Mouse (Mus musculus) megakaryocyte, embryonic 14.5 days (primary cell): ENCODE data around the gene Unk. TPM values are rescaled to one million over a fixed set of nuclear protein-coding genes. Genes with fewer than 3 reads are reported as not detected.
A peak's percentile ranks its signal among the peaks of the same experiment; 100 is the strongest.
"Not testable (repeated sequence)": the region's sequence is repeated elsewhere in the genome, so short reads cannot be mapped to it uniquely, and the experiment has no call there.

ENCODE experiments used
- H3K27me3 ChIP-seq: replicated peaks from 2 replicates; pipeline ENCODE3; 2012; ENCODE audit warnings: inconsistent platforms
- H3K36me3 ChIP-seq: replicated peaks from 2 replicates; pipeline ENCODE3; 2012; ENCODE audit warnings: low read length, inconsistent platforms, mixed read lengths
- H3K4me1 ChIP-seq: 2 replicates; pipeline ENCODE4 v1.6.1; 2012; ENCODE audit warnings: inconsistent platforms
- H3K4me3 ChIP-seq: replicated peaks from 2 replicates; pipeline ENCODE3; 2012; ENCODE audit warnings: moderate library complexity, mild to moderate bottlenecking, inconsistent platforms
- H3K9me3 ChIP-seq: 2 replicates; pipeline ENCODE4 v1.6.1; 2012; ENCODE audit warnings: inconsistent platforms
- FLI1 ChIP-seq: IDR thresholded peaks from 2 replicates; pipeline ENCODE4 v1.6.1; 2012; ENCODE audit warnings: low read length, inconsistent platforms, mixed read lengths
- GATA1 ChIP-seq: IDR thresholded peaks from 3 replicates; pipeline ENCODE4 v1.6.1; 2012; ENCODE audit warnings: mixed read lengths, low read length, inconsistent platforms, borderline replicate concordance
- polyA plus RNA-seq: library from polyadenylated mRNA; stranded (reverse); fragments of >175 nt; gene quantifications from 2 replicates; pipeline ENCODE4 v1.2.3, GENCODE M21; 2012; ENCODE audit warnings: low replicate concordance; ENCODE audit not compliant: insufficient read depth

The Unk gene
- polyA plus RNA-seq, 1 experiment, result 18.8 TPM

DNA sequence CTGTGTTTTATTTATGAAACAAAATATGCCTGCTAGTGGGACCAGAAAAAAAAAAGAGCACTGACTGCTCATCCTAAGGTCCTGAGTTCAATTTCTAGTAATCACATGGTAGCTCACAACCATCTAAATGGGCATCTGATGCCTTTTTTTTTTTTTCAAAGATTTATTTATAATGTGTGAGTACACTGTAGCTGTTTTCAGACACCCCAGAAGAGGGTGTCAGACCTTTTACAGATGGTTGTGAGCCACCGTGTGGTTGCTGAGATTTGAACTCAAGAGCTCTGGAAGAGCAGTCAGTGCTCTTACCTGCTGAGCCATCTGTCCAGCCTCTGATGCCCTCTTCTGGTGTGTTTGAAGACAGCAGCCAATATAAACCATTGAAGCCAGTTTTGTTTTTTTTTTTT is 9.6 kb upstream of the Unk start:
- H3K9me3 ChIP-seq, result no peaks in the 10 kb centered on the region
- no peak for TF ChIP-seq FLI1
- no peak for TF ChIP-seq GATA1
- peaks cover 24% of the 10 kb centered on the region for H3K36me3 ChIP-seq
- H3K4me3 ChIP-seq, result no peak overlapping the region
- H3K4me1 ChIP-seq, result peaks cover 33% of the 10 kb centered on the region
- no peaks in the 10 kb centered on the region for H3K27me3 ChIP-seq

- no peak for TF ChIP-seq FLI1
- no peak for TF ChIP-seq GATA1
- peak overlapping the region; percentile 87 for H3K4me3 ChIP-seq
Measured at GRCm38 (mm10) chr11:116021328-116022220, 8.5 kb upstream of the Unk start.

GRCm38 (mm10) chr11:116022256-116022780 is 7.8 kb upstream of the Unk start:
- H3K4me3 ChIP-seq, result peak overlapping the region; percentile 87
- peaks cover 37% of the 10 kb centered on the region for H3K4me1 ChIP-seq
- H3K36me3 ChIP-seq, result peaks cover 24% of the 10 kb centered on the region
- no peak for TF ChIP-seq FLI1
- no peak for TF ChIP-seq GATA1
- no peaks in the 10 kb centered on the region for H3K27me3 ChIP-seq
- H3K9me3 ChIP-seq, result no peaks in the 10 kb centered on the region

More at GRCm38 (mm10) chr11:116021328-116022220, 8.5 kb upstream of the Unk start:
- Histone ChIP-seq H3K36me3 (peaks cover 24% of the 10 kb centered on the region), H3K27me3 (no peaks in the 10 kb centered on the region), H3K4me1 (peaks cover 36% of the 10 kb centered on the region), H3K9me3 (no peaks in the 10 kb centered on the region)

DNA sequence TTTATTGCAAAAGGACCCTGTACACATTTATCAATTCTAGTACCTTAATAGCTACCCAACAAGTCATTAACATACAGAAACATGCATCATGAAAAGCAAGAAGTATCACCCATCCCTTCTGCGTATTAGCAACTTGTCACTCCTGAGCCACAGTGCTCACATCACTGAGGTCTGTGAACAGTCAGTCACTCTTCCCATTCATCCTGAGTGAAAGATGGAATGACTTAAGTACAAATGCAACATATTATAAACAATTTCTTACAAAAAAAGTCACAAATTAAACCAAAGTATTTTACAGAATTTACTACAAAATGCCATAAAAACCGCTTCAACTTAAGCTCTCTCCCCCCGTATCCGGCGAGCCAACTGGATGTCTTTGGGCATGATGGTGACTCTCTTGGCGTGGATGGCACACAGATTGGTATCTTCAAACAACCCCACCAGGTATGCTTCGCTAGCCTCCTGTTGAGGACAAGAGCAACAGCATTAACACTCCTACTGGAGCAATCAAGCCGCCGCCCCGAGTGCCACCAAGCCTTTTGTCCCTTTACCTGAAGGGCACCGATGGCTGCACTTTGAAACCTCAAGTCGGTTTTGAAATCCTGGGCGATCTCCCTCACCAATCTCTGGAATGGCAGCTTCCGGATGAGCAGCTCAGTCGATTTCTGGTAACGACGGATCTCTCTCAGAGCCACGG is 6.9 kb upstream of the Unk start:
- Histone ChIP-seq H3K4me1 (peaks cover 36% of the 10 kb centered on the region), H3K4me3 (peak overlapping the region; percentile 94), H3K36me3 (peaks cover 24% of the 10 kb centered on the region)
- H3K9me3 ChIP-seq, H3K27me3 ChIP-seq: not testable (repeated sequence)

DNA sequence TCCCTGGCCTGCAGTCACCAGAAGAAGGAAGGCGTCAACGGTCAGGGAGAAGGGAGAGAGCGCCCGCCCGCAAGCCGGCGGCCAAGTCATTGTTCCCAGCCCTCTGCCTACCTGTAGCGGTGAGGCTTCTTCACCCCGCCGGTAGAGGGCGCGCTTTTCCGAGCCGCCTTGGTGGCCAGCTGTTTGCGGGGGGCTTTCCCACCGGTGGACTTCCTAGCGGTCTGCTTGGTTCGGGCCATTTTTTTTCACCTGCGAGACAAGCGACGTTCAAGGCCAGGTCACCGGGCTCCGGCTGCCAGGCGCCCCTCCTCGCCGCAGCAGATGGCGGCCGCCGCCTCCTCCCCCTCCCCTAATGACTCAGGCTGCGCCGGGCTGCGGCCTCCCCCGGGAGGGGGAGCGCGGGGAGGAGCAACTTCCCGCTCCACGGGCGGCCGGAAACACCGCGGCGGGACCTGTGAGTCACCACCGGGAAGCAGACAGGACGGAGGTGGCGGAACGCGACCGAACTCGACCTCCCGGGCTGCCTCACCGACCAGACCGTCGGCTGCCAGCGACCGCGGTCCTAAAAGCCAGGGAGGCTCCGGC is 6.3 kb upstream of the Unk start:
- Histone ChIP-seq H3K36me3 (peaks cover 24% of the 10 kb centered on the region), H3K27me3 (no peaks in the 10 kb centered on the region), H3K9me3 (no peaks in the 10 kb centered on the region), H3K4me1 (peaks cover 41% of the 10 kb centered on the region), H3K4me3 (peak overlapping the region; percentile 94)
- TF ChIP-seq FLI1 (peak; percentile 19; the same call in 1 of the 2 replicates), GATA1 (no peak)

- H3K27me3 ChIP-seq, result no peaks in the 10 kb centered on the region
- peaks cover 24% of the 10 kb centered on the region for H3K36me3 ChIP-seq
- TF ChIP-seq GATA1 (no peak), FLI1 (no peak)
- H3K9me3 ChIP-seq, result no peaks in the 10 kb centered on the region
- peak overlapping the region; percentile 94 for H3K4me3 ChIP-seq
- peaks cover 44% of the 10 kb centered on the region for H3K4me1 ChIP-seq
Measured at GRCm38 (mm10) chr11:116024356-116024808, 5.7 kb upstream of the Unk start.

DNA sequence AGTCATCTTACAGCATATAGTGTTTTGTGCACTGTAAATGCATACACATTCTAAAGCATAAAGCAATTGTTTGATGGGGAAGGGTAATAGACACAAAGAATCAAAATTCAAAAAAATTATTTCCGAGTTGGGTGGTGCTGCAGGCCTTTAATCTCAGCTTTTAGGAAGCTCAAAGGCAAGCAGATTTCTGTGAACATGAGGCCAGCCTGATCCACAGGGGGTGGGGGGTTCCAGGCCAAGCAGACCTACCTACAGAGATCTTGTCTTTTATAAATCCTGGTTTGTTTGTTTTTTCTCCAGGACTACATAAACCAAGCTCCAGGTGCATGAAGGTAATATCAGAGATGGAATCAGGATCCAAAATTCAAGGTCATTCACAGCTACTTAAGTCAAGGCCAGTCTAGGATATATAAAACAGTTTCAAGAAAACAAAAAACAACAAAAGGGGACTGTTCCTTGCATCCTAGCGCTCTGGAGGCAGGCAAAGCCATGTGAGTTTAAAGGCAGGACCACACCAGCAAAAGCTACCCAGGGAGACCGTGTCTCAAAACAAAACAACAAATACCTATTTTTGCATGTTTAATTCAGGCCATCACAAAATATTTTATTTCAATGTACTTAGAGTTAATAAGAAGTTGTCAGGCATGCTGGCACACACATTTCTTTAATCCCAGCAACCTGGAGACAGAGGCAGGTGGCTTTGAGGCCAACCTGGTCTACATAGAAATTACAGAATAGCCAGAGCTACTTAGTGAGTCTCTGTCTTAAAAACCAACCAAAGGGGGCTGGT is 4.9 kb upstream of the Unk start:
- H3K4me1 ChIP-seq, result peaks cover 44% of the 10 kb centered on the region
- TF ChIP-seq FLI1 (no peak), GATA1 (no peak)
- H3K9me3 ChIP-seq, result no peaks in the 10 kb centered on the region
- H3K36me3 ChIP-seq, result peaks cover 22% of the 10 kb centered on the region
- H3K4me3 ChIP-seq, result peak overlapping the region; percentile 56
- H3K27me3 ChIP-seq, result no peaks in the 10 kb centered on the region

GRCm38 (mm10) chr11:116027756-116028155 is 2.4 kb upstream of the Unk start, which contains the start of gene H3f3b:
Gene H3f3b, minus strand, starts transcription at chr11:116027962.
- peaks cover 55% of the 10 kb centered on the region for H3K4me1 ChIP-seq
- H3K4me3 ChIP-seq, result peak within 1 kb of the TSS; percentile 87
- H3K27me3 ChIP-seq, result no peaks in the 10 kb centered on the region
- H3K9me3 ChIP-seq, result no peaks in the 10 kb centered on the region
- peaks cover 14% of the 10 kb centered on the region for H3K36me3 ChIP-seq
- TF ChIP-seq FLI1 (no peak), GATA1 (no peak)

DNA sequence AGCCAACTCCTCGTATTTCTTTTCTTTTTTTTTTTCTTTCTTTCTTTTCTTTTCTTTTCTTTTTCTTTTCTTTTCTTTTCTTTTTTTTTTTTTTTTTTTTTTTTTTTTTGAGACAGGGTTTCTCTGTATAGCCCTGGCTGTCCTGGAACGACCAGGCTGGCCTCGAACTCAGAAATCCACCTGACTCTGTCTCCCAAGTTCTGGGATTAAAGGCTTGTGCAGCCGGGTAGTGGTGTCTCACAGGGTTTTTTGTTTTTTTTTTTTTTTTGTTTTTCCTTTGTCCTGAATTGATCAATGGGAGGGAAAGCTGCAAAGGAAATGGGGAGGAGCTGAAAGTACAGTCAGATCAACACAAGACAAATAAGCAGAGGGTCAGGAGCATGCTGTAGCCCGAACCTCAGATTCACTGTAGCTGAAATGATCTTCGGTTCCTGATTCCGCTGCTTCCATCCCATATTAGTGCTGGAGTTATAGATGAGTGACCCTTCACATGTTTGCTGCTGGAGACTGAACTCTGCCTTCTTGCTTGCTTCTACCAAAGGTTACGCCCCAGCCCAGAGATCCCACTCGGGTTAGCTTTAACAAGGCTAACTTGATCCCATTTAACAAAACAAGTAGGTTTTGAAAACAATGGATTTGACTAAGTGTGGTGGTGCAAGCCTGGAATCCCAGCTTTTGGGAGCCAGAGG is 1.8 kb upstream of the Unk start:
- Histone ChIP-seq H3K4me3 (peak overlapping the region; percentile 72), H3K9me3 (no peaks in the 10 kb centered on the region), H3K36me3 (peaks cover 18% of the 10 kb centered on the region), H3K27me3 (no peaks in the 10 kb centered on the region), H3K4me1 (peaks cover 60% of the 10 kb centered on the region)
- TF ChIP-seq FLI1 (no peak), GATA1 (no peak)
